Mouse (Mus musculus): Measurements from ENCODE around the gene Rabl6. TPM values are rescaled to one million over a fixed set of nuclear protein-coding genes. Genes with fewer than 3 reads are reported as not detected.
A peak's percentile ranks its signal among the peaks of the same experiment; 100 is the strongest.

Rabl6 gene
- polyA plus RNA-seq, 1 experiment = 40.9 TPM

GRCm38 (mm10) chr2:25620386-25620785 lies 12.1 kb upstream of the Rabl6 start:
- Histone ChIP-seq H3K27me3 (ENCODE audit: control insufficient read depth, insufficient read depth, low read length) (no peaks in the 10 kb centered on the region), H3K4me3 (ENCODE audit: control insufficient read depth, low read depth, low read length) (peak overlapping the region; percentile 87), H3K36me3 (ENCODE audit: control insufficient read depth, insufficient read depth, low read length) (no peaks in the 10 kb centered on the region), H3K27ac (ENCODE audit: control insufficient read depth, insufficient read depth, low read depth, low read length) (no peak overlapping the region), H3K4me1 (ENCODE audit: control insufficient read depth, insufficient read depth, low read length) (peaks cover 18% of the 10 kb centered on the region)
- TF ChIP-seq CTCF (IDR thresholded peaks at IDR 0.05; ENCODE audit: control insufficient read depth, insufficient read depth, insufficient replicate concordance, low read depth, low read length) (no peak), POLR2A (IDR thresholded peaks at IDR 0.05; ENCODE audit: control insufficient read depth, low read depth, low read length) (no peak)

DNA sequence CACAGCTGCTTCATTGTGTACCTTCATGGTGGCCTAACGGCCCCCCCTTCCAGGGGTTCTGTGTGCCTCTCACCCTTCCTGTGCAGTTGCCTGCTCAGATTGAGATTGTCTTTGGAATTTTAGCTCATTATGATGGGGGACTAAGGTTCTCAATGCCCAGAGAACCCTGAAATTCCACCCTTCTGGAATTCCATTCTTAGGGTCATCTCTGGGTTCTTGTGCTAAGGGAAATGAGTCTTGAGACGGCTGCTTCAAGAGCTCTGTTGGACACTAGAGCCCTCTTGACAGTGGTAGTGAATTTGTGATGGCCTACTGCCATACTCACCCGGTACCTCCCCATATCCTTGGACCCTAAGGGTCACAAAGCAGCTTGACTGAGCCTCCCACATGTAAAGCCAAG lies 9.3 kb upstream of the Rabl6 start, which contains the start of gene Ccdc183:
Ccdc183 (minus strand) TSS at position 101 of the 400 bp plus-strand sequence.
- Histone ChIP-seq H3K27ac (ENCODE audit: control insufficient read depth, insufficient read depth, low read depth, low read length) (peak within 1 kb of the TSS; percentile 5; the same call in 1 of the 2 replicates), H3K4me1 (ENCODE audit: control insufficient read depth, insufficient read depth, low read length) (peaks cover 18% of the 10 kb centered on the region), H3K27me3 (ENCODE audit: control insufficient read depth, insufficient read depth, low read length) (no peaks in the 10 kb centered on the region), H3K4me3 (ENCODE audit: control insufficient read depth, low read depth, low read length) (peak within 1 kb of the TSS; percentile 87), H3K36me3 (ENCODE audit: control insufficient read depth, insufficient read depth, low read length) (no peaks in the 10 kb centered on the region)
- 0 out of 2 replicates have a peak, but pooled peaks have one; percentile 21 for TF ChIP-seq POLR2A (IDR thresholded peaks at IDR 0.05; ENCODE audit: control insufficient read depth, low read depth, low read length)
- no peak for TF ChIP-seq CTCF (IDR thresholded peaks at IDR 0.05; ENCODE audit: control insufficient read depth, insufficient read depth, insufficient replicate concordance, low read depth, low read length)

- Histone ChIP-seq H3K36me3 (ENCODE audit: control insufficient read depth, insufficient read depth, low read length) (no peaks in the 10 kb centered on the region; the same call in 1 of the 2 replicates), H3K4me3 (ENCODE audit: control insufficient read depth, low read depth, low read length) (peak overlapping the region; percentile 82), H3K4me1 (ENCODE audit: control insufficient read depth, insufficient read depth, low read length) (peaks cover 12% of the 10 kb centered on the region), H3K27me3 (ENCODE audit: control insufficient read depth, insufficient read depth, low read length) (no peaks in the 10 kb centered on the region), H3K27ac (ENCODE audit: control insufficient read depth, insufficient read depth, low read depth, low read length) (no peak overlapping the region; the same call in 1 of the 2 replicates)
- TF ChIP-seq POLR2A (IDR thresholded peaks at IDR 0.05; ENCODE audit: control insufficient read depth, low read depth, low read length) (no peak), CTCF (IDR thresholded peaks at IDR 0.05; ENCODE audit: control insufficient read depth, insufficient read depth, insufficient replicate concordance, low read depth, low read length) (no peak)
These were observed 8.1 kb upstream of the Rabl6 start for GRCm38 (mm10) chr2:25616398-25616797.

GRCm38 (mm10) chr2:25608671-25609070 lies 350 bp upstream of the Rabl6 start:
- Histone ChIP-seq H3K27me3 (ENCODE audit: control insufficient read depth, insufficient read depth, low read length) (no peaks in the 10 kb centered on the region), H3K36me3 (ENCODE audit: control insufficient read depth, insufficient read depth, low read length) (no peaks in the 10 kb centered on the region; the same call in 1 of the 2 replicates), H3K4me1 (ENCODE audit: control insufficient read depth, insufficient read depth, low read length) (no peaks in the 10 kb centered on the region; the same call in none of the 2 replicates), H3K4me3 (ENCODE audit: control insufficient read depth, low read depth, low read length) (peak overlapping the region; percentile 96), H3K27ac (ENCODE audit: control insufficient read depth, insufficient read depth, low read depth, low read length) (peak overlapping the region; percentile 93)
- no peak for TF ChIP-seq CTCF (IDR thresholded peaks at IDR 0.05; ENCODE audit: control insufficient read depth, insufficient read depth, insufficient replicate concordance, low read depth, low read length)
- TF ChIP-seq POLR2A (IDR thresholded peaks at IDR 0.05; ENCODE audit: control insufficient read depth, low read depth, low read length) = no peak

GRCm38 (mm10) chr2:25602526-25602925 lies 5.8 kb downstream of the Rabl6 start:
- H3K4me3 ChIP-seq (ENCODE audit: control insufficient read depth, low read depth, low read length) = no peak overlapping the region
- H3K27me3 ChIP-seq (ENCODE audit: control insufficient read depth, insufficient read depth, low read length) = no peaks in the 10 kb centered on the region
- H3K27ac ChIP-seq (ENCODE audit: control insufficient read depth, insufficient read depth, low read depth, low read length) = no peak overlapping the region
- TF ChIP-seq CTCF (IDR thresholded peaks at IDR 0.05; ENCODE audit: control insufficient read depth, insufficient read depth, insufficient replicate concordance, low read depth, low read length) = no peak
- no peak for TF ChIP-seq POLR2A (IDR thresholded peaks at IDR 0.05; ENCODE audit: control insufficient read depth, low read depth, low read length)
- no peaks in the 10 kb centered on the region; the same call in 1 of the 2 replicates for H3K4me1 ChIP-seq (ENCODE audit: control insufficient read depth, insufficient read depth, low read length)
- peaks cover 5% of the 10 kb centered on the region; the same call in 1 of the 2 replicates for H3K36me3 ChIP-seq (ENCODE audit: control insufficient read depth, insufficient read depth, low read length)

DNA sequence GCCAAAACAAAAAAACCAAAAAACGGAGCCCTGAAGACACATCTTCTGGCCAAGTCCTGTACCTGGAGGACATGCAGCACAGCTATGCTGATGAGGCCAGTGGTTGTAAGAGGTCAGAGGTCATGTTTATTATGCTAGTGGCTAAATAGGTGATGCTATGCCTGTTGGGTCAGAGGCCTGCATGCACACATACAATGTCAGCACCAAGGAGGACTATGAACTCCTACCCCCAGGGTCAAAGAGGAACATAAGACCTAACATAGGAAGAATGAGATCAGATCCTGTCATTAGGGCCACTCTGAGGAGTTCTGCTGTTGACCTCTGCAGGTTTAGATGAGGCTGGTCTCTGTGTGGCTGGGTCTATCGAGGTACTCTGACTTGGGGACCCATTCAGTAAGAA lies 8.3 kb downstream of the Rabl6 start:
- H3K4me3 ChIP-seq (ENCODE audit: control insufficient read depth, low read depth, low read length) = no peak overlapping the region
- H3K27me3 ChIP-seq (ENCODE audit: control insufficient read depth, insufficient read depth, low read length) = no peaks in the 10 kb centered on the region
- no peak overlapping the region for H3K27ac ChIP-seq (ENCODE audit: control insufficient read depth, insufficient read depth, low read depth, low read length)
- no peak for TF ChIP-seq CTCF (IDR thresholded peaks at IDR 0.05; ENCODE audit: control insufficient read depth, insufficient read depth, insufficient replicate concordance, low read depth, low read length)
- no peak for TF ChIP-seq POLR2A (IDR thresholded peaks at IDR 0.05; ENCODE audit: control insufficient read depth, low read depth, low read length)
- H3K4me1 ChIP-seq (ENCODE audit: control insufficient read depth, insufficient read depth, low read length) = no peaks in the 10 kb centered on the region
- H3K36me3 ChIP-seq (ENCODE audit: control insufficient read depth, insufficient read depth, low read length) = peaks cover 8% of the 10 kb centered on the region

DNA sequence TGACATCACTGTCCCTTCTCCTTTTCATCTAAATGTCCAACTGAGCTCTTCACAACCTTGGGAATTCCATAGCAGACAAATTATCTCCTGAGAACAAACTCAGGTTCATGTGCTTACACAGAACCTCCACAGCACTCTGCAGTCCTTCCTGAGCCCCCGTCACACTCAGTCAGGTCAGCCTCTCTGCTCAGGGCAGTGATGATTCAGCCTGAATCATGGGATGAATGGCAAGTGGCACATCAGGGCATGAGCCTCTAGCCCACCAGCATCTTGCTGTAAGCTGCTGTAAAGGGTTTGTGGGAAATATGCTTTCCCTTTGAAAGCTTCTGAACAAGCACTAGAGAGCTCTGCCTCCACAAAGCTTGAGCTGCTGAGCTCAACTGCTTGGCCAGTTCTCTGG lies 9.6 kb downstream of the Rabl6 start:
- no peak overlapping the region for H3K4me3 ChIP-seq (ENCODE audit: control insufficient read depth, low read depth, low read length)
- H3K27ac ChIP-seq (ENCODE audit: control insufficient read depth, insufficient read depth, low read depth, low read length) = no peak overlapping the region
- H3K4me1 ChIP-seq (ENCODE audit: control insufficient read depth, insufficient read depth, low read length) = no peaks in the 10 kb centered on the region
- H3K36me3 ChIP-seq (ENCODE audit: control insufficient read depth, insufficient read depth, low read length) = peaks cover 8% of the 10 kb centered on the region
- H3K27me3 ChIP-seq (ENCODE audit: control insufficient read depth, insufficient read depth, low read length) = no peaks in the 10 kb centered on the region
- TF ChIP-seq CTCF (IDR thresholded peaks at IDR 0.05; ENCODE audit: control insufficient read depth, insufficient read depth, insufficient replicate concordance, low read depth, low read length) (no peak), POLR2A (IDR thresholded peaks at IDR 0.05; ENCODE audit: control insufficient read depth, low read depth, low read length) (no peak)
